Mouse (Mus musculus) WW6 (cell line): Measurements from ENCODE around the gene Lbx1.

Source experiments
- DNase-seq: peaks from one replicate; pipeline ENCODE4 v3.0.0-alpha.2; 2013; ENCODE audit warnings: low read depth, low spot score

The Lbx1 gene

DNA sequence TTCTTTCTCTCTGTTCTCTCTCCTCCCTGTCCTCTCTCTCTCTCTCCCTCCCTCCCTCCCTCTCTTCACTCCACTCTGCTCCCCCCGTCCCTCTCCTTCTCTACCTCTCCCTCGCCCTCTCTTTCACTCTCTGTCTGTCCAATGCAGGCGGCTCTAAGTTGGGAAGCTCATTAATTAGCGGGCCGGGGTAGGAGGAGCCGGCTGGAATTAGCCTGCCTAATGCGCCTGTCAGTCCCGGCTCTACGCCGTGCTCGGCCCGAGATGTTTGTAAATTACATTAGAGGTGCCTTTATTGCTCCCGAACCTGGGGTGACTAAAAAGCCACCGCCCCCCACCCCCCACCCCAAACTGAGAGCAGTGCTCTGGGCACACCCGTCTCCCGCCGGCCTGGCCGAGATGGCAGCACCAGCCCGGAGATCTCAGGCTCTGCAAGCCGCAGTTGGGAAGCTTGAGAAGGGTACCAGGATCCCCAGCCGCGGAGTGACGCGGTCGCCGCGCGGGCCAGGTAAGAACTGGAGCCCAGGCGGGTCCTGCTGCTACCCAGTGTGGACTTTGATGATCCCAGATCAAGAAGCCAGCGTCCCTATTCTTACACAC, at the start of gene Lbx1:
TSS of gene Lbx1 (minus strand) at position 47 of the 597 bp plus-strand sequence.
- no peak for DNase-seq

DNA sequence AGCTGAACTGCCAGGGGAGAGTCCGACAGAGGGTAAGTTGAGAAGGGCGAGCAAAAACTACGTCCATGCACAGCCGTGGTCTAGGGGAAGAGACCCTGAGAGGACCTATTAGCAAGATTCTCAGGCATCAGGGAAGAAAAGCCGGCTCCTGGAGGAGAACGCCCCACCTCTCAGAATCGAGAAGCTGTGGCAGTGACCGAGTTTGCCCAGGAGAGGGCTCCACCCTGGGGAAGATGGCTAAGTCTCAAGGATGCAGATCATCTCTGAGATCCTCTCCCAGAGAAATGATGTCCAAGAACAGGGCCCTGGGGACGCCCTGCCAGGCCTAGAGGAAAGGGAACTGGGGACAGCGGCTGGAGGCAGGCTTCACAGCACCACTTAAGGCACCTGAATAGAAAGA, 47.7 kb upstream of the Lbx1 start:
- peak; percentile 46 for DNase-seq

DNA sequence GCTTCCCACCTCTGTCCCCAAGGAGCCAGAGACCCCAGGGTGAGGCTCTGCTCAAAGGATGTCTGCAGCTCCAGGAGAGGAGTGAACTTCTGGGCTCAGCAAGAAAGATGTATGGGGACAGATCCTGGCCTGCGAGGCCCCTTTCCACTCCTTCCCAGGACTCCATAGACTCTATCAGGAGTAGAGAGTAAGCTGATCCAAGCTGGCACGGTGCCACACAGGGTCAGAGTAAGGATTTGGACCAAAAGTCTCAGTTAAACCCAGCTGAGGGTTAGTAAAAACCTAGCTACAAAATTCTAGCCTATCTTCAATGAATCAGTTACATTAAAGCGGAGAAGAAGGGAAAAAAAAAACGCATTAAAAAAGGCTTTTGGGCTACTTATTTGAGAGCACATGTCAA, 40.6 kb upstream of the Lbx1 start:
- DNase-seq, result no peak

DNA sequence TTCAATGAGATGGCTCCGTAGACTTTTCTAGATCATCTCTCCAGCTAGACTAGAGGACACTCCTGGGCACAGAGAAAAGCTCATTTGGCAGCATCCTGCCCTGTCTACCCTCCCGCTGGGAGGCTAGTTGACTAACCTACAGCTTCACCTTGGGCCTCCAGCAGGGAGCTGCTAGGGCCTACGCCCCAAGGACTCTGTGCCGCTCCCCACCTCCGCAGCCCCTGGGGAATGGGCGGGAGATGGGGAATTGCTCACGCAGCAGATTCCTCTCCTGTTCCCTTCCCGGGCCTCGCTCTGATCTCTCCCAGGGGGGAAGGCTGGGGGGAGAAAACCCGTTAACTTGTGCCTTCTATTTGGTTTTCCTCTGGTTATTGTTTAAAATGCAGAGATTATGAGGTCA, 36.4 kb upstream of the Lbx1 start:
- DNase-seq, result peak; percentile 55

DNA sequence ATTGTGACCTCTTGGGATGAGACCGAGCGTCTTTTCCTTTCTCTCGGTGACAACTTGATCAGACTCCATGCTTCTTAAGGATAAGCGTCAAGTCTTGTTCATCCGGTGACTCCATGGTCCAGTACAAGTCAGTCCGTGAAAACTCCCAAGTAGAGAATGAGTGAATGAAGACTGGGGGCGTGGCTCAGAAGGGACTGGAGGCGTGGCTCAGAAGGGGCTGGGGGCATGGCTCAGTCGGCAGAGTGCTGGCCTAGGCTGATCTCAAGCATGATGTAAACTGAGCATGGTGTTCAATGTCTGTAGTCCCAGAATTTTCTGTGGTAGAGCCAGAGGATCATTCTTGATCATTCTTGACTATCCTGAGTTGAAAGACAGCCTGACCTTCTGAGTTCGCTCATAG, 27.4 kb upstream of the Lbx1 start:
- DNase-seq, result no peak

DNA sequence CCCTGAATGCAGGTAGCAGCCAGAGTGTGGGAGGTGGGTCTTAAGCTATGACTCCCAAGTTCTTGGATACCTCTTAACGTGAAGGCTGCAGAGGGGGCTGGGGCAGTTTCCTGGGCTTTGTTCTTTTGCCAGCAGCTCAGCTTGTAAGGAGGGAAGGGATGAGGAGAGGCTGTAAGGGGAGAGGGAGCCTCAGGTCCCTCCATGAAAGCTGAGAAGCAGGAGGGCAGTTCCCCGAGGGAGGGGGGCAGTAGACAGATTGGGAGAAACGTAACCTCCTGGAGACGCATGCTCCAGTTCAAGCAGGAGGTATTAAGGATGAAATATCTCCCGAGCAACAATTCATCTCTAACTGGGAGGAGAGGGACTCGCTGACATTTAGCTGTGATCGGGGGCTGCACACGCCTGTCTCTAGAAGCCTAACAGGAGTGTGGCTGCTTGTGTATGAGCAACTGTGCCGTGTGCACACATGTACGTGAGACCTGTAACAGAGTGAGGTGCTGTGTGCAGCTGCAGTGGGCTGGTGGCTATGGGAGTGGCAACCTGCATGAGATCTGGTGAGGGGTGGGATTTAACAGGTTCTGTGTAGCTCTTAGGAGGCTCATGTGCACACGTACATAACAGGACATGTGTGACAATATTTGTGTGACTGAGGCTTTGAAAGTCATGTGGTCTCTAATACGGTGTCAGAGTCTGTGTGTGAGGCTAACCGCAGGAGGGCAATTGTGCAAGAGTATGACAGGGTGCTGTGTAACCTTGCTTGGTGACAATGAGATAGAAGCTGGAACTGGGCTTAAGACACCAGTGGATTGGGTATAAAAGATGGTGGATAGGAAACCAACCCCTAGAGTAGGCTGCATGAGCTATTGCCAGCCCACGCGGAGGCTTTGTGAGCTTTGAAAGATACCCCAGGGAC, 22.1 kb upstream of the Lbx1 start:
- DNase-seq, result no peak

DNA sequence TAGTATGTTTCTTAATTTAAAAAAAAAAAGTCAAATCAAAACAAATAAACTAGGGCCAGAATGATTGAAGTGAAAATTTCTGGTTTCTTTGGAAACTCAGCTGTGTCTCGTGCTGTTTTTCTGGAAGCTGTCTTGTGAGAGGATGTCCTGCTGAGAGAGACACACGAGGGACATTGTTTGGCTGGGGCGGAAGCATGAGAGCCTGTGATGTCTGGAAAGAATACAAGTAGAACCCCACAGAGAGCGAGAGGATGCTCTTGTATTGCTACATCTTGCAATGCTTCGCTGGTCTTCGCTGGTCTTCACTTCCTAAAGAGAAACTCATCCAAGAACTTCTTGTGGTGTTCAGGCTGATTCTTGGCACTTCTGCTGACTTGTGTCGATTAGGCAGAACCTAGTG, 19.2 kb upstream of the Lbx1 start:
- DNase-seq, result no peak

DNA sequence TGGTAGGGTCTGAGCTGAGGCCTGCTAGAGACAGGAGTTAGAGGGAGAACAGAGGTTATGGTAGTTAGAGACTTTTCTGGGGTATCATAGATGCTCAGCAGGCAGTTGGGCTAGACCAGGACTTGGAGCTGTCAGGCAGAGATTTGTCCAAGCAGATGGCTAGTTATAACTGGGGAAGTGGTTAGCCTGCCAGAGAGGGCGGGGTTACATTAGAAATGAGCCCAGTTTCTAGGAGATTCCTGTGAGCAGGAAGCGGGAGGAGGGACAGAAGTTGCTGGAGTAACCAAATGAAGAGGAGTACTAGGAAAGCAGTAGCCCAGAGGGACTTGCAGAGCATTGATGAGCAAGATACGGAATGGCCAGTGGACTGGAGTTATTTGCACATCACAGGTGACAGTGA, 16.8 kb upstream of the Lbx1 start:
- DNase-seq, result no peak

DNA sequence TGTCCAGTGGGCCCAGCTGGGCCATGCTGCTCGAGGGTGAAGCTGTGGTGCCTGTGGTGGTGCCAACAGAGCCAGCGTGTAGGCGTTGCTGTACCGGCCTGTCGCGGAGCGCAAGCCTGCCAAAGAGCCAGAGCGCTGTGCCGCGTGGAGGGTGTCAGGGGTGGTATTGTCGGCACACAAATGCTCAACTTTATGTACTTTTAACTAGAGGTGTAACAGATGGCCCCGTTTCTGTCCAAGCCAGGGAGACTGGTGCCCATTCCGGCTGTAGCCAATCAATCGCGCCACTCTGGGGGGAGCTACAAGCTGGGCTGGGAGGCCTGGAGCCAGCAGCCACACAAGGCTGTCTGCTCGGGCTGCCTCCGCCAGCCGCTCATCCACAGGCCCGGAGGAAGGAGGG, 13.1 kb upstream of the Lbx1 start:
- no peak for DNase-seq

DNA sequence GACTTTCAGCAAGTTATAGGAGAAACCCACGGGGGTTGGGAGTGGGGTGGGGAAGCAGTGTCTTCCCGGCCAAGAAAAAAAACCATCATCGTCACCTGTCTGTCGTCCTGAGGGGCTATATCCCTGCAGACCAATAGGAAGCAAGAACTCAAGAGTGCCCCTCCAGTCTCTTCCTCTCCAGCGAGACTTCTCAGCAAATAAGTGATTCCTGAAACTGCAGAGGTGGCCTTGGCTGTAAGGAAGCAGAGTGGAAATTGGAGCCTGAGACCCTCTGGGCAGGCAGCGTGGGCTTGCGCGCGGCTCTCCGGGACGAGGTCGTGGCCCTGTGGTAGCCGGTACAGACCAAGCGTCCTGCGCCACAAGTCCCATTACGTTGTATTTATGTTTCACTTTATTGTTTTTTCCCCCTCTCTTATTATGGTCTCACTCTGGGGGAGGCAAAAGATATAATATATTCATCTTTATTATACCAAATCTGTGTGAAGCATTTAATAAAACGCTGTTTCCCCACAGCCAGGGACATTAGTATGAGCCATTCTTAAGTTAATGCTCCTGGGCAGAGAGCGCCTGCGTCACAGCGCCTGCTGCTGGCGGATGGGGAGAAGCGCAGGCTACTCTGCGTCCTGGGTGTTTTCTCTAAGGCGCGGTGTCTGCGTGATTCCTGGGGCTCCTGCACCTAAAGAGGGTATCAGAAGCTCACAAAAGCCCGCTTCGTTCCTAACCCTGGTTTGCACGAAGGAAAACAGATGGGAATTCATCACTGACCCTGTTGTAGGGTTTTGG, 8.5 kb upstream of the Lbx1 start:
- no peak for DNase-seq

DNA sequence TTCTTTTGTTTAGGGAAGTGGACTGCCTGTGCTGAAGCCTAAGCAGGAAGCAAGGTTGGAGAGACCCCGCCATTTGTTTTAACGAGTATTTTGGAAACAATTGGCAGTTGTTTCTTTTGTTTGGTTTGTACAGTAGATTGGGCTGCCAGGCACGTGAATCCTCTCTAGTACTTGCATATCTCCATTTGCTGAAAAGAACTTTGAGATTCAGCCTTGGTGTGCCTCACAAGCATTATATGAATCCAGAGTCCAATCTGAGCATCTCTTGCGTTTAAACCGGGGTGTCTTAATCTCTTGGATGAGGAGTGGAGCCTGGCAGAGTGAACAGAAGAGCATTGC, 7.6 kb upstream of the Lbx1 start:
- no peak for DNase-seq

DNA sequence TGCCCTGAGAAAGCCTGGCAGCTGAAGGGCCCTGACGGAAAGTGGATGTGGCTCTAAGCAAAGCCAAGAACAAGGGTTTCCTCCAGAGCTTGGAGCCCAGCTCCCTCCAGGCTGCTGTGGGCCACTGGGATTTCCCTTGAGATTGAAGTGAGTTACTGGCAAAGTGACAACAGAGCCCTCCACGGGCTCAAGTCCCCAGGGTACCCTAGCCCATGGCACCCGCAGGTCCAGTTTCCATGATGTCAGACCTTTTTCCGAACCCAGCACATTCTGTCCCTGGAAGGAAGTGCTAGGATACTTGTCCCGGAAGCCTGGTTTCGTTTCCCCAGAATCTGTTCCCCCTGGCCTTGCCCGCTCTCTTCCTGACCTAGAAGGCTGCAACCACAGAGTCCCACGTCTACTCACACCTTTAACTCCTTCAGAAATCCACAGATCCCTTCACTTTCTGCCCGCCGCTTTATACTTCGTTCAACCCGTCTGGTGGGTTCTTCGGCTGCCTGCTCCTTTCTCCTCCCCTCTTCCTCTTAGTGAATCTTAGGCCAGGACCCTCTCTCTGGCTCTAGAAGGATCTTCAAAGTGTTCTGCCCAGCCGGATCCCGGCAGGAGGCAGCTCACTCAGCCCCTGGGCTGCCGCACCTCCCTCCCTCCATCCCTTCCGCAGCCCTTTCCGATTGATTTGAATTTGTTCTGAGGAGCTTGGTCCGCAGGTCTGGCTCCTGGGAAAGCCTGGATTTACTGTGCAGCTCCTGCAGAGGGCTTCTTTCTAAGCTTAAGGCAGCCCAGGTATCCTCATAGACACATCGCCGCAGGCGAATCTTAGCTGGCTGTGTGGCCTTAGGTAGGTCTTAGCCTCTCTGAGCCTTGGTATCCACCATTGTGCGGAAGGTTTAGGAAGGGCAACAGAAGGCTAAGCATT, 7.0 kb upstream of the Lbx1 start:
- DNase-seq, result no peak

DNA sequence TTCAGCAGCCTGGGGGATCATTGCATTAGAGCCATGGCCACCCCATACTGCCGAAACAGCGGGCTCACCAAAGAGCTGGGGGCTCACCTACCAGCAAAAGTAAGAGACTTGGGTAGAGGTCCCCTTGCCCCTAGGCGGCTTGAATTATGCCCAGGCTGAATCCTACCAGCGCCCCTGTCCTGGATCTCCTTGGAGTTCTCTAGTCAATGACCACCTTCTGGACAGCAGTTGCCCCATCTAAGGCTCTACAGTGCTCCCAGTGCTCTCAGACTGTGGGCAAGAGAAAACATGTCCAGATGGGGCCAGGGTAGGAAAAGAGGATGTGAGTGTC, 6.4 kb upstream of the Lbx1 start:
- DNase-seq, result no peak

DNA sequence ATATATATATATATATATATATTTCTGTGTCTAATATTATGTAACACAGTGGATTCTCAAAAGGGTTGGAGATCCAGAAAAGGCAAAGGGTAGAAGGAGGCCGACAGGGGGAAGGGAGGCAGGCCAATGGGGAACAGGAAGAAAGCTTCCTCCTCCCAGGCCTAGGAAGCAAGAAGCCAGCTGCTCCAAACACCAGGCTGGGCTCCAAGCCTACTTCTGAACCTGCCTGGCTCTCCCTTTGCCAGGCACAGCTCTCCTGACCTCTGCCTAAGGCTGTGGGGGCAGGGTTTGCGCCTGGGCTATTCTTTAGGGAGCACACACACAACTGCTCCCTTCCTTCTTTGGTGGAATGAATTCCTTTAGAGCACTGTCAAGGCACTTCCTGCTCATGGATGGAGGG, 4.4 kb upstream of the Lbx1 start:
- DNase-seq, result no peak

DNA sequence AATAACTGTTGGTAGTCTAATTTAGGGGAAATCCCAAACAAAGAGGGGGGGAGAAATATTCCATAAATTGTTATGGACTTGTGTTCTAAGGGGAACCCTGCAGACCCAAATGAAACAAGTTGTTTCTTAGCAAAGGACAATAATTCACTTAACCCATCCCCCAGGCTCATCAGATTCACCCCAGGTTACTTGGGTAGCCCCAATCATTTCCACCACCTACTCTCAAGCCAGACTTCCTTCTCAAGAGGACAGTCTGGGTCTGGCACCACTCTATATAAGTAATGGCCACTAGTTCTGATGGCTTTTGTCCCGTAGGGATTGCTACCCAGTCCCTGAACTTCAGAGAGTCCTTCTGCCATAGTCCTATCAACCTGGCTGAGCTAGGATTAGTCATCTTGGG, 3.6 kb upstream of the Lbx1 start:
- no peak for DNase-seq

DNA sequence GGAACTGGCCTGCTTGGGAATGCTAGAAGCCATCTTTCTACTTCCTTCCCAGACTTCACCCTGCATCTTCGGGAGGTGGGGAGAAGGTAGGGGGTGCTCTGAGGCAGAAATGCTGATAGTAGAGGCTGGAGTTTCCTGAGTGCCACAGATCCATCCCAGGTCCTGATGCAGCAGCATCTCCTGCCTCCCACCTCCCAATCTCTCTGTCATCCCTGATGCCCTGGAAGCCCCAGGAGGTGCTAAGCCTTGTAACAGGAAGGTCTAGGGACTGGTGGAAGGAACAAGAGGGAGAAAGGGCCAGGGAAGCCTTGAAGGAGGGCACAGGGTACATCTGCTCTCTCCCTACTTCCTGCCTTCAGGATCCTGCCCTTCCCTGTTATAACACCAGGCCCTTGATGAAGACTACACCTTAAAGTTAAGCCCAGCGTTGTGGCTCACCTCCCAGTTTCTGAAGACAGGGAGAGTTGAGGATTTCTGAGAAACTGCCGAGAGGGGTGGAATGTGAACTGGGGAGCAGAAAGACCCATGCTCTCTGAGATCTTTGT, 2.1 kb upstream of the Lbx1 start:
- no peak for DNase-seq

DNA sequence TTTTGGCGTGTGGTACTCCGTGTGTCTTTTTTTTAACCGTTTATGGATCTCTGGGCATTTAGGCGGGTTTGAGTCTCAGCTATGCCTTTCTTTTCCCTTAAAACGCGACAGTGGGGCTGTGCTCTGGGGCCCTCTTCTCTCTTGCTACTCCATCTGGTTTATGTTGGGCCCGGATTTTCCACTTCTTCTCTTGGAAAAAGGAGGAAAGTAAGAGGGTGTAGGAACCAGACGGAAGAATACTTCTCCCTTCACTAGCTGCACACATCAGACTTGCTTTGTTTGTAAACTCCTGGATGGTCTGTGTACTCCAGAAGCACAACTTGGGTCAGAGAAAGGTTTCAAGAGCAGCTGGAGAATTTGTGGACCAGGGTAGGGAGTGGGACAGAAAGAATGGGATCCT, 1.5 kb upstream of the Lbx1 start:
- DNase-seq, result no peak

DNA sequence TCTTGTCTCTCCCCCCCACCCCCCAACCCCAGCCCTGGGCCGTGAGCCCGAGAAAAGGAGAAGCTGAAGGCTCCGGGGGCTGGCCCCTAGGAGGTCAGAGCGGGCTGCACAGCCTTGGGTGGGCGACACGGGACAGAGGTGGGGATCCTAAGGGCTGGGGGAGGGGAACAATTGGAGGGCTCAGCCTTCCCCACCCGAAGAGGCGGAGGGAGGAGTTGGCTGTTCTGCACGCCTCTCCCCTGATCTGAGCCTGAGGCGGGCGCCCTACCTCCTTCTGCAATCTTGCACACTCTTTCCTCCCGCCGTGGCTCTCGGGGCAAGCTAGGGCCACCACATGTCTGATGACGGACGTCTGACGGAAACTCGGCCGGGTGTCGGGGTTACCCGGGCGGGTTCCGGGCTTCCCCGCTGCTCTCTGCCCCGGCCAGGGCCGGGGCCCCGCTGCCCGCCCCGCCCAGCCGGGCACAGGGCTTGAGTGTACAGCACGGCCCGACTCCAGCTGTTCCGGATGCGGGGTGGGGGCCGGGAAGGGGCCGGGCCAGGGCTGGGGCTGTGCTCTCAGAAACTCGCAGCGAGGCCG, 841 bp upstream of the Lbx1 start:
- DNase-seq, result no peak

DNA sequence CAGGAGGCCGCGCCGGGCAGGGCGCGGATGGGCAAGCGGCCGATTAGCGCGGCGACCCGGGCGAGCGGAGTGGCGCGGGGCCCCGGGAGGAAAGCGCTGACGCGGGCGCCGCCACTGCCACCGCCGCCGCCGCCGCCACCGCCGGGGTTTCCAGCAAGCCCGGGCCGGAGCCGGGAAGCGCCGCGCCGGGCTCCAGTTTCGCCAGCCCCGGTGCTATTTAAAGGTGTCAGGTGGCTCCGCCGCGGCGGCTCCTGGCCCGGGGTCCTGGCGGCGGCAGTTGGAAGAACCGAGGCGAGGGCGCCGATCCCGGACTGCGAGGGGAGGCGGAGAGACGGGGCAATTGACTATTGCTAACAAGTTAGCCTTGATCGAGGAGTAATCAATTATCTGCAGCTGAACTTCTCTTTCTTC, 276 bp downstream of the Lbx1 start:
- DNase-seq, result no peak

DNA sequence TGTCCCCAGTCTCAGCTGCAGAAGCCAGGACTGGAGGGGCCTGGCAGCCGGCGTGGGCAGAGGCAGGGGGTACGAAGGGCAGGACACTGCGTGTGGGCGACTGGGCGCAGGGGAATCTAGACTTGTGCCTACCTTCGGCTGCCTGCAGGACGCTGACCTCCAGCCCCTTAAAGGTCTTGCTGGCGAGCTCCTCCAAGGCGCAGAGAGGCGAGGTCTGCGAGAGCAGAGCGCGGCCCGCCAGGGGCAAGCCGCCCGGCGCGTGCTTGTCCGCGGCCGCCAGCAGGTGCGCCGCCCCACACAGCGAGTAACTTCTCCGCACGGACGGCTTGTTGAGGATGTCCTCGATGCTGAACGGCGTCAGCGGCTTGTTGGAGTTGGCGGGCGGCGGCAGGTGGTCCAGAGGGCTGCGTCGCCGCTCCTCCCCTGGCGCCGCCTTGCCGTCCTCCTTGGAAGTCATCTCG, 811 bp downstream of the Lbx1 start:
- DNase-seq, result no peak

DNA sequence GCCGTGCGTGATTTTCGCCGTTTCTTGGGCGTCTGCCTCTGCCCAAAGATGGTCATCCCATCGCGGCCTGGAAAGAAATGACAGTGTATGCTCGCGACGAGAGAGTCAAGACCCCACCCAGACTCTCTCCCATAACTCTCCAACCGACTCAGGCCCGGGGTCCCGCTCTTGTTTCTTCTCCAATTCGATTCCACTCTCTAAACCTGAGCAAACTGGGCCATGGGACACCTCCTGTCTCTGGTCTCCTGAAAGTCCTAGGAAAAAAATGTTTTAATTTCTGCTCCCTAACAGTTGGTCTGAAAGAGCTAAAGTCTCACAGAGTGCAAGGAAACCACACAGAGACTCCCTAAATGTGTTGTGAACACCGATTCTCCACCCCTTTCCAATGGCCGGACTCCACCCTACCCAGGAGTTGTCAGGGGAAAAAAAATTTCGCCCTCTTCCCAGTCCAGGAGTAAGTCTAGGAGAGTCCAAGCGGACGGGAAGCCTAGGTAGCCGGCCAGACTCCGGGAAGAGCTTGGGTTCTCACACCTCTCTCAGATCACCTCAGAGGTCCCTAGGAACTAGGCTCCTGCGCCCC, 1.3 kb downstream of the Lbx1 start:
- no peak for DNase-seq
